ENCODE assay signal across 20 mouse cellular contexts in the genomic region with DNA sequence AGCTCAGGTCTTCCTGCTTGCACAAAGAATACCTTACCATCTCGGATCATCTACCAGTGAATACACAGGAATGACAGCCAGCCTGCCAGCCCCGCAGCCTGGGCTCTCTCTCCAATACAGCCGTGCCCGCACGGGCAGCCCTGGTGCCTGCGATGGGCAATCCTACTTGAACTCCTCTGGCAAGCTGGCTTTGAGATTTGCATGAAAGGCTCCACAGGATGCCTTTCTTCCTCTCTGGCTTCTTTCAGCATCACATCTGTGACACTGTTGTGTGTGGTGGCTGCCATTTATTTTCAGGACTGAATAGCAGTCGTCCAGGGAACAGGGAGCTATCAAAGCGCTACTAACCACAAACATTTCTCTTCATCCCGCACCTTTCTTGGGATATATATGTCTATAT. TPM values are rescaled to one million over a fixed set of nuclear protein-coding genes. Genes with fewer than 3 reads are reported as not detected.
DNase-seq lines count a peak whose midpoint lies in the region; ATAC-seq lines count a peak whose summit lies in the region.
"Had no signal": no experiment of that assay in that cellular context is flagged by ENCODE, and none has a peak within 500 bp of the region (broad histone marks: within the 10 kb centered on the region; RNA-seq: fewer than 3 reads in every experiment).

No protein-coding gene starts in this region.

- ATAC-seq in neural tube, embryonic 12.5 days (ENCODE audit: low FRiP score, low read depth) = peak; percentile 58
- ATAC-seq in neural tube, embryonic 15.5 days (ENCODE audit: low FRiP score) = no peak
- ATAC-seq in hindbrain, embryonic 11.5 days (ENCODE audit: low FRiP score) = no peak
- peak; percentile 56; the same call in 1 of the 2 replicates for ATAC-seq in midbrain, embryonic 13.5 days
- ATAC-seq in granulocyte monocyte progenitor cell, adult 5-6 weeks (replicated peaks; ENCODE audit: poor library complexity, severe bottlenecking) = no peak

- no peaks in the 10 kb centered on the region for H3K36me3 ChIP-seq in neural tube, embryonic 12.5 days
- H3K36me3 ChIP-seq in neural tube, embryonic 15.5 days = no peaks in the 10 kb centered on the region
- no peaks in the 10 kb centered on the region for H3K36me3 ChIP-seq in hindbrain, embryonic 11.5 days (ENCODE audit: control insufficient read depth, insufficient read depth, low read length)
- no peaks in the 10 kb centered on the region for H3K36me3 ChIP-seq in midbrain, embryonic 13.5 days
- H3K36me3 ChIP-seq: heart, embryonic 12.5 days; limb, embryonic 15.5 days had no signal

- H3K4me3 ChIP-seq in neural tube, embryonic 12.5 days = no peak overlapping the region
- H3K4me3 ChIP-seq in neural tube, embryonic 15.5 days (replicated peaks) = no peak overlapping the region
- H3K4me3 ChIP-seq in hindbrain, embryonic 11.5 days (ENCODE audit: low read depth, low read length) = no peak overlapping the region
- H3K4me3 ChIP-seq in midbrain, embryonic 13.5 days (replicated peaks) = no peak overlapping the region
- H3K4me3 ChIP-seq: gastrocnemius, adult 2 months; heart, embryonic 12.5 days; limb, embryonic 15.5 days had no signal

- H3K9ac ChIP-seq in neural tube, embryonic 12.5 days = 0 out of 2 replicates have a peak overlapping the region, but pooled peaks have one; percentile 13
- no peak overlapping the region for H3K9ac ChIP-seq in neural tube, embryonic 15.5 days (replicated peaks)
- no peak overlapping the region for H3K9ac ChIP-seq in hindbrain, embryonic 11.5 days (ENCODE audit: low read depth, low read length)
- no peak overlapping the region for H3K9ac ChIP-seq in midbrain, embryonic 13.5 days (replicated peaks)
- H3K9ac ChIP-seq: heart, embryonic 12.5 days; limb, embryonic 15.5 days had no signal

- H3K9me3 ChIP-seq in neural tube, embryonic 12.5 days = no peaks in the 10 kb centered on the region
- H3K9me3 ChIP-seq in neural tube, embryonic 15.5 days (replicated peaks) = no peaks in the 10 kb centered on the region
- no peaks in the 10 kb centered on the region for H3K9me3 ChIP-seq in hindbrain, embryonic 11.5 days (ENCODE audit: control insufficient read depth, low read length)
- H3K9me3 ChIP-seq in midbrain, embryonic 13.5 days = 0 out of 2 replicates have a peak, but pooled peaks cover 2% of the 10 kb centered on the region
- H3K9me3 ChIP-seq: limb, embryonic 15.5 days had no signal

- no peak overlapping the region for H3K27ac ChIP-seq in neural tube, embryonic 12.5 days
- H3K27ac ChIP-seq in neural tube, embryonic 15.5 days (replicated peaks) = no peak overlapping the region
- H3K27ac ChIP-seq in hindbrain, embryonic 11.5 days (ENCODE audit: low read depth, low read length) = 0 out of 2 replicates have a peak overlapping the region, but pooled peaks have one; percentile 20
- no peak overlapping the region; the same call in 1 of the 2 replicates for H3K27ac ChIP-seq in midbrain, embryonic 13.5 days
- H3K27ac ChIP-seq: gastrocnemius, adult 2 months; limb, embryonic 15.5 days had no signal

- H3K27me3 ChIP-seq in neural tube, embryonic 12.5 days (replicated peaks) = no peaks in the 10 kb centered on the region
- no peaks in the 10 kb centered on the region for H3K27me3 ChIP-seq in neural tube, embryonic 15.5 days (replicated peaks)
- H3K27me3 ChIP-seq in hindbrain, embryonic 11.5 days (ENCODE audit: control insufficient read depth, insufficient read depth, low read length) = no peaks in the 10 kb centered on the region
- H3K27me3 ChIP-seq in midbrain, embryonic 13.5 days = no peaks in the 10 kb centered on the region
- H3K27me3 ChIP-seq: heart, embryonic 12.5 days; limb, embryonic 15.5 days had no signal

- WGBS in neural tube, embryonic 12.5 days = 43% methylated on average over 9 of the region's 9 CpGs
- WGBS in neural tube, embryonic 15.5 days = 23% methylated on average over 9 of the region's 9 CpGs
- WGBS in hindbrain, embryonic 11.5 days = 40% methylated on average over 9 of the region's 9 CpGs
- 38% methylated on average over 9 of the region's 9 CpGs for WGBS in midbrain, embryonic 13.5 days

- peaks cover 13% of the 10 kb centered on the region for H3K4me1 ChIP-seq in neural tube, embryonic 12.5 days
- peaks cover 7% of the 10 kb centered on the region for H3K4me1 ChIP-seq in neural tube, embryonic 15.5 days
- H3K4me1 ChIP-seq in hindbrain, embryonic 11.5 days (replicated peaks; ENCODE audit: control insufficient read depth, insufficient read depth, low read length) = no peaks in the 10 kb centered on the region; the same call in 1 of the 2 replicates
- H3K4me1 ChIP-seq in midbrain, embryonic 13.5 days (replicated peaks) = peaks cover 5% of the 10 kb centered on the region

- H3K4me2 ChIP-seq in neural tube, embryonic 12.5 days (replicated peaks) = peak overlapping the region; percentile 33
- H3K4me2 ChIP-seq in neural tube, embryonic 15.5 days = no peak overlapping the region
- no peak overlapping the region for H3K4me2 ChIP-seq in hindbrain, embryonic 11.5 days (replicated peaks; ENCODE audit: low read depth, low read length)
- no peak overlapping the region for H3K4me2 ChIP-seq in midbrain, embryonic 13.5 days (replicated peaks)
- H3K4me2 ChIP-seq: heart, embryonic 12.5 days; limb, embryonic 15.5 days had no signal

- no peak for DNase-seq in hindbrain, embryonic 11.5 days (ENCODE audit: low spot score)
- DNase-seq in kidney, postnatal 10 days = no peak
- no peak for DNase-seq in lung, adult 18-20 months
- DNase-seq: adrenal gland, adult 2 months; cerebellum, adult 11 months; cerebellum, postnatal 25 days; gastrocnemius, adult 2 months; heart, postnatal 14 days; kidney, adult 8-10 months; kidney, postnatal 36 days; lung, postnatal 14 days; thymus, postnatal 25 days had no signal

RNA-seq across cellular contexts. Expression of a gene that starts 25.6 kb away (rescaled TPM):
- 6.8 and 7.3 TPM in 2 replicates for polyA plus RNA-seq in neural tube, embryonic 12.5 days (2016; fragmentation: Nextera tagmentation; extraction: Ambion mirVana)
- 3.6 and 4.6 TPM in 2 replicates for polyA plus RNA-seq in neural tube, embryonic 15.5 days (2015; fragmentation: Nextera tagmentation; extraction: Ambion mirVana)
- 8.0 and 8.6 TPM in 2 replicates for polyA plus RNA-seq in hindbrain, embryonic 11.5 days (2014; fragmentation: Nextera tagmentation; extraction: Ambion mirVana)
- polyA plus RNA-seq in midbrain, embryonic 13.5 days (2015; fragmentation: Nextera tagmentation; extraction: Ambion mirVana) = 5.6 and 6.1 TPM in 2 replicates
- total RNA-seq in granulocyte monocyte progenitor cell, adult 5-6 weeks (2014; fragmentation: Nextera tagmentation) = not detected in 2 replicates
- not detected in 2 replicates for total RNA-seq in granulocyte monocyte progenitor cell, adult 5-6 weeks (2017)
- total RNA-seq: megakaryocyte, adult 5-6 weeks had no signal

RNA-seq across cellular contexts. Expression of a gene that starts 35.9 kb away (rescaled TPM):
- polyA plus RNA-seq in neural tube, embryonic 12.5 days (2016; fragmentation: Nextera tagmentation; extraction: Ambion mirVana) = 1.3 and 1.4 TPM in 2 replicates
- polyA plus RNA-seq in neural tube, embryonic 15.5 days (2015; fragmentation: Nextera tagmentation; extraction: Ambion mirVana) = 1.4 and 1.8 TPM in 2 replicates
- polyA plus RNA-seq in hindbrain, embryonic 11.5 days (2014; fragmentation: Nextera tagmentation; extraction: Ambion mirVana) = 0.99 and 1.3 TPM in 2 replicates
- polyA plus RNA-seq in midbrain, embryonic 13.5 days (2015; fragmentation: Nextera tagmentation; extraction: Ambion mirVana) = 1.6 and 2.0 TPM in 2 replicates
- total RNA-seq in granulocyte monocyte progenitor cell, adult 5-6 weeks (2014; fragmentation: Nextera tagmentation) = 0.60 TPM in 1 of 2 replicates, not detected in the other
- 2.1 and 2.4 TPM in 2 replicates for total RNA-seq in granulocyte monocyte progenitor cell, adult 5-6 weeks (2017)
- total RNA-seq: gastrocnemius, adult 2 months; heart, postnatal 14 days had no signal
- polyA plus RNA-seq: adrenal gland, adult 2 months; C2C12 had no signal

Comparison
In these comparisons a context has a peak if more than half of its experiments do, and no peak if none do; other contexts are left out.
1. ATAC-seq: peak in neural tube, embryonic 12.5 days (single experiment) and midbrain, embryonic 13.5 days (single experiment); none in neural tube, embryonic 15.5 days (single experiment), hindbrain, embryonic 11.5 days (single experiment) and granulocyte monocyte progenitor cell, adult 5-6 weeks (single experiment).